Comparison of ENCODE assay signal across 22 mouse cellular contexts in the genomic region with DNA sequence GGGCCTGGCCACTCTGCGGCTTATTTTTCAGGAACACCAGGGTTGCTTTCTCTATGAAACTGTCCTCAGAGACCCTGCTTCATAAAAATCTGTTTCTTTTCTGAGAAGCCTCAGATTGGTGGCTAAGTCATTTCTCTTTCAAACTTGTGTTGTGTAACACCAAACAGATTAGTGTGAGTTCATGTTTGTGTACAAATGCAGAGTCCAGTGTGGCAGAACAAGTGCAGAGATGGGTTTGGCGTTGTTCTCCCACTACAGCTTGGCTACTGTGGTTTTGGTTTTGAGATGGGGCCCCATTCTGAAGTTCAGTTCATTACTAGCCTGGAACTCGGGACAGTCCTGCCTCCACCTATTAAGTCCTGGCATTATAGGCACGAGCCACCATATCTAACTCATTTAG. TPM values are rescaled to one million over a fixed set of nuclear protein-coding genes. Genes with fewer than 3 reads are reported as not detected.
A peak's percentile ranks its signal among the peaks of the same experiment; 100 is the strongest.
DNase-seq lines count a peak whose midpoint lies in the region; ATAC-seq and TF ChIP-seq lines count a peak whose summit lies in the region.
"Had no signal": no experiment of that assay in that cellular context is flagged by ENCODE, and none has a peak within 500 bp of the region (broad histone marks: within the 10 kb centered on the region; RNA-seq: fewer than 3 reads in every experiment).

No protein-coding gene starts in this region.

- intact Hi-C loops in gastrocnemius, adult 2 months (cut with DNase I) = loop anchor here (5.0 kb wide), 2 partner anchors 260 to 315 kb away; no protein-coding TSS in a partner anchor
- intact Hi-C loops in gastrocnemius, postnatal 14 days (cut with DNase I; ENCODE audit: low total_unique reads) = no loop called here

- WGBS in liver, postnatal 0 days (ENCODE audit: insufficient replicate concordance) = 67% methylated on average over 4 of the region's 4 CpGs

- no peak overlapping the region for H3K4me2 ChIP-seq in liver, postnatal 0 days (ENCODE audit: low read depth, low read length)
- H3K4me2 ChIP-seq: forebrain, embryonic 13.5 days; forebrain, embryonic 15.5 days had no signal

- peaks cover 14% of the 10 kb centered on the region; the same call in 1 of the 2 replicates for H3K4me1 ChIP-seq in liver, postnatal 0 days (ENCODE audit: insufficient read depth)
- H3K4me1 ChIP-seq: forebrain, embryonic 13.5 days; forebrain, embryonic 15.5 days had no signal

- no peaks in the 10 kb centered on the region for H3K36me3 ChIP-seq in liver, postnatal 0 days (replicated peaks; ENCODE audit: insufficient read depth, low read length)

- H3K27me3 ChIP-seq in liver, postnatal 0 days (ENCODE audit: insufficient read depth, low read length) = no peaks in the 10 kb centered on the region
- H3K27me3 ChIP-seq: forebrain, embryonic 13.5 days; forebrain, embryonic 15.5 days had no signal

- no peak for DNase-seq in gastrocnemius, adult 2 months
- DNase-seq in gastrocnemius, postnatal 14 days = no peak
- no peak for DNase-seq in liver, postnatal 0 days
- DNase-seq in liver = no peak
- DNase-seq in heart, adult 11 months = no peak
- DNase-seq: adrenal gland, adult 2 months; adrenal gland, postnatal 10 days; adrenal gland, postnatal 25 days; cerebellum, adult 11 months; cerebellum, adult 18-20 months; cerebellum, adult 8-10 months; cerebellum, adult 9-11 months; cerebellum, postnatal 14 days; cerebellum, postnatal 36 days; embryo, embryonic 11 days; forebrain, postnatal 0 days had no signal

- H3K9ac ChIP-seq in liver, postnatal 0 days (replicated peaks) = no peak overlapping the region
- H3K9ac ChIP-seq: forebrain, embryonic 13.5 days; forebrain, embryonic 15.5 days; forebrain, postnatal 0 days had no signal

- H3K27ac ChIP-seq in gastrocnemius, adult 2 months = 0 out of 2 replicates have a peak overlapping the region, but pooled peaks have one; percentile 2
- peak overlapping the region; percentile 67 for H3K27ac ChIP-seq in liver, postnatal 0 days (ENCODE audit: low read depth)
- H3K27ac ChIP-seq: forebrain, embryonic 13.5 days; forebrain, embryonic 15.5 days had no signal

- no peaks in the 10 kb centered on the region for H3K9me3 ChIP-seq in liver, postnatal 0 days (ENCODE audit: low read length)
- H3K9me3 ChIP-seq: forebrain, embryonic 13.5 days; forebrain, embryonic 15.5 days had no signal

- H3K4me3 ChIP-seq in gastrocnemius, adult 2 months = no peak overlapping the region
- H3K4me3 ChIP-seq in liver, postnatal 0 days (ENCODE audit: low read depth, low read length) = no peak overlapping the region
- H3K4me3 ChIP-seq: forebrain, embryonic 13.5 days; forebrain, embryonic 15.5 days had no signal

- peak; percentile 58 for ATAC-seq in liver, postnatal 0 days
- ATAC-seq: forebrain, embryonic 13.5 days; forebrain, embryonic 15.5 days had no signal

- no peak for TF ChIP-seq EP300 in liver, postnatal 0 days (IDR thresholded peaks at IDR 0.05; ENCODE audit: low read depth)

- TF ChIP-seq CTCF in gastrocnemius, adult 2 months (IDR thresholded peaks at IDR 0.05) = no peak
- no peak for TF ChIP-seq CTCF in liver, postnatal 0 days (IDR thresholded peaks at IDR 0.05; ENCODE audit: low read depth)

RNA-seq across cellular contexts. Expression of gene Gm10309, which starts 7.7 kb away (rescaled TPM):
- total RNA-seq in gastrocnemius, adult 2 months (2021) = under 1 TPM; 0.13 to 0.22 TPM
- not detected for total RNA-seq in gastrocnemius, postnatal 14 days (2021)
- polyA plus RNA-seq in liver, postnatal 0 days (2015; fragmentation: Nextera tagmentation; extraction: Ambion mirVana) = 0.05 TPM in 1 of 2 replicates, not detected in the other
- total RNA-seq: adrenal gland, adult 2 months; adrenal gland, postnatal 25 days; common myeloid progenitor, adult 5-6 weeks; ES-E14; forebrain, postnatal 0 days; MEL had no signal
- polyA plus RNA-seq: brain, embryonic 14.5 days had no signal
